Mouse (Mus musculus): Measurements from ENCODE around the gene Papss2. TPM values are rescaled to one million over a fixed set of nuclear protein-coding genes. Genes with fewer than 3 reads are reported as not detected.

Gene Papss2
- total RNA-seq (2023; ENCODE audit: inconsistent age) = not detected in 4 replicates

DNA sequence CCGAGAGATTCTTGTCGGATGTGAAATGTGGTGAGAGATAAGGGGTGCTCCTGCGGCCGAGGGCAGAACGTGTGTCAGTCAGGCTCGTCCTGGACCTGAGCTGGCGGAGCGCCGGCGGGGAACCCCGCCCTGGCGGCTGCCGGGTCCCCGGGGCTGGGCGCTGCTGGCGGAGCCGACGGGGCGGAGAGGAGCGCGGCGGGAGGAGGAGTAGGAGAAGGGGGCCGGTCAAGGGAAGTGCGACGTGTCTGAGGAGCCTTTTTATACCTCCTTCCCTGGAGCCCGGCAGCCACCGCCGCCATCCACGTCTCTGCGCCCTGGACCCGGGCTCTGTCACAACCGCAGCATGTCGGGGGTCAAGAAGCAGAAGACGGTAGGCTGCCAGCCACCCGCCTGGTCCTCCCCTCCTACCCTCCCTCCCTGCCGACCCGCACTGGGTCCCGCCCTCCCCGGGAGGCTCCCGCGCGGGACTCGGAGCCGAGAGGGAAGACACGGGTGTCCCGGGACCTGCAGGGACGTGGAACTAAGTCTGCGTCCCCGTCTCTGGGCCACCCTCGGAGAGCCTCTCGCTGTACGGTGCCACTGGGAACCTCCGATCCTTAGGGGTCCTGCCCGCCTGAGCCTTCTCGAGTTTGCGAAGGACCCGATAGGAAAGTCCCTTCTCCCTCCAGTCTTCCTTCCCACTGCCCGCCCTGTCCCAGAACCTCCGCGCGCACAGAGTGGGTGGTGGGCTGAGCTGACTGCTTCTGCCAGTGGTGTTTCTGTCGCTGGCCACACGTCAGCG lies at the start of gene Papss2:
Gene Papss2 (plus strand): TSS at position 285 of the 781 bp plus-strand sequence.

Other genes with a start within 250 kb of the Papss2 start
- 199 to 210 TPM (median 203 TPM) in 4 replicates for gene Sgms1, start 206.1 kb upstream of the Papss2 start, total RNA-seq (2023; ENCODE audit: inconsistent age)
- gene Rpl9-ps6, start 129.2 kb upstream of the Papss2 start, total RNA-seq (2023; ENCODE audit: inconsistent age) = 56.6 to 82.6 TPM (median 69.5 TPM) in 4 replicates
- gene Minpp1, start 110.0 kb upstream of the Papss2 start, total RNA-seq (2023; ENCODE audit: inconsistent age) = 21.6 to 26.1 TPM (median 22.6 TPM) in 4 replicates
- 46.4 to 56.8 TPM (median 51.0 TPM) in 4 replicates for gene Atad1, start 144.0 kb downstream of the Papss2 start, total RNA-seq (2023; ENCODE audit: inconsistent age)
- gene Pten, start 161.7 kb downstream of the Papss2 start, total RNA-seq (2023; ENCODE audit: inconsistent age) = 221 to 229 TPM (median 225 TPM) in 4 replicates